Mouse (Mus musculus): Measurements from ENCODE around the gene Trappc6a. TPM values are rescaled to one million over a fixed set of nuclear protein-coding genes. Genes with fewer than 3 reads are reported as not detected.

The Trappc6a gene
- polyA plus RNA-seq, 1 experiment from 2014 or later: 39.2 TPM

Other genes with a start within 250 kb of the Trappc6a start
- gene Vasp, start 236.6 kb upstream of the Trappc6a start, polyA plus RNA-seq (2015; fragmentation: Nextera tagmentation; extraction: Ambion mirVana): 40.9 and 55.5 TPM in 2 replicates
- 1.3 TPM in 2 replicates for gene Ppm1n, start 228.3 kb upstream of the Trappc6a start, polyA plus RNA-seq (2015; fragmentation: Nextera tagmentation; extraction: Ambion mirVana)
- gene Rtn2, start 225.8 kb upstream of the Trappc6a start, polyA plus RNA-seq (2015; fragmentation: Nextera tagmentation; extraction: Ambion mirVana): 105 and 121 TPM in 2 replicates
- gene Fosb, start 198.3 kb upstream of the Trappc6a start, polyA plus RNA-seq (2015; fragmentation: Nextera tagmentation; extraction: Ambion mirVana): 0.09 and 0.18 TPM in 2 replicates
- gene Ercc1, start 163.6 kb upstream of the Trappc6a start, polyA plus RNA-seq (2015; fragmentation: Nextera tagmentation; extraction: Ambion mirVana): 78.5 and 93.5 TPM in 2 replicates
- 22.2 and 23.0 TPM in 2 replicates for gene Cd3eap, start 148.9 kb upstream of the Trappc6a start, polyA plus RNA-seq (2015; fragmentation: Nextera tagmentation; extraction: Ambion mirVana)
- gene Ppp1r13l, start 148.6 kb upstream of the Trappc6a start, polyA plus RNA-seq (2015; fragmentation: Nextera tagmentation; extraction: Ambion mirVana): 1.9 and 2.1 TPM in 2 replicates
- 21.6 and 22.2 TPM in 2 replicates for gene Ercc2, start 126.4 kb upstream of the Trappc6a start, polyA plus RNA-seq (2015; fragmentation: Nextera tagmentation; extraction: Ambion mirVana)
- 1.2 and 4.0 TPM in 2 replicates for gene Klc3, start 104.3 kb upstream of the Trappc6a start, polyA plus RNA-seq (2015; fragmentation: Nextera tagmentation; extraction: Ambion mirVana)
- 16.6 and 38.6 TPM in 2 replicates for gene Ckm, start 103.6 kb upstream of the Trappc6a start, polyA plus RNA-seq (2015; fragmentation: Nextera tagmentation; extraction: Ambion mirVana)
- gene Mark4, start 49.6 kb upstream of the Trappc6a start, polyA plus RNA-seq (2015; fragmentation: Nextera tagmentation; extraction: Ambion mirVana): 15.4 and 16.5 TPM in 2 replicates
- gene Exoc3l2, start 45.1 kb upstream of the Trappc6a start, polyA plus RNA-seq (2015; fragmentation: Nextera tagmentation; extraction: Ambion mirVana): 1.5 and 1.8 TPM in 2 replicates
- 3.9 and 5.0 TPM in 2 replicates for gene Bloc1s3, start within 50 bp of the Trappc6a start, polyA plus RNA-seq (2015; fragmentation: Nextera tagmentation; extraction: Ambion mirVana)
- gene Nkpd1, start 9.4 kb downstream of the Trappc6a start, polyA plus RNA-seq (2015; fragmentation: Nextera tagmentation; extraction: Ambion mirVana): 1.2 and 1.5 TPM in 2 replicates
- 41.0 and 42.3 TPM in 2 replicates for gene Ppp1r37, start 54.7 kb downstream of the Trappc6a start, polyA plus RNA-seq (2015; fragmentation: Nextera tagmentation; extraction: Ambion mirVana)
- gene Zfp296, start 68.9 kb downstream of the Trappc6a start, polyA plus RNA-seq (2015; fragmentation: Nextera tagmentation; extraction: Ambion mirVana): 0.23 and 0.61 TPM in 2 replicates
- 145 and 154 TPM in 2 replicates for gene Gemin7, start 69.2 kb downstream of the Trappc6a start, polyA plus RNA-seq (2015; fragmentation: Nextera tagmentation; extraction: Ambion mirVana)
- 51.0 and 61.5 TPM in 2 replicates for gene Clasrp, start 96.1 kb downstream of the Trappc6a start, polyA plus RNA-seq (2015; fragmentation: Nextera tagmentation; extraction: Ambion mirVana)
- 9.6 and 12.8 TPM in 2 replicates for gene Relb, start 121.0 kb downstream of the Trappc6a start, polyA plus RNA-seq (2015; fragmentation: Nextera tagmentation; extraction: Ambion mirVana)
- gene Clptm1, start 156.6 kb downstream of the Trappc6a start, polyA plus RNA-seq (2015; fragmentation: Nextera tagmentation; extraction: Ambion mirVana): 128 and 140 TPM in 2 replicates
- 1.8 TPM in 2 replicates for gene Apoc2, start 169.5 kb downstream of the Trappc6a start, polyA plus RNA-seq (2015; fragmentation: Nextera tagmentation; extraction: Ambion mirVana)
- not detected in 2 replicates for gene Gm44805, start 173.0 kb downstream of the Trappc6a start, polyA plus RNA-seq (2015; fragmentation: Nextera tagmentation; extraction: Ambion mirVana)
- 0.38 and 0.75 TPM in 2 replicates for gene Apoc4, start 173.1 kb downstream of the Trappc6a start, polyA plus RNA-seq (2015; fragmentation: Nextera tagmentation; extraction: Ambion mirVana)
- 6.5 and 7.3 TPM in 2 replicates for gene Apoc1, start 184.3 kb downstream of the Trappc6a start, polyA plus RNA-seq (2015; fragmentation: Nextera tagmentation; extraction: Ambion mirVana)
- gene Apoe, start 190.8 kb downstream of the Trappc6a start, polyA plus RNA-seq (2015; fragmentation: Nextera tagmentation; extraction: Ambion mirVana): 643 and 683 TPM in 2 replicates
- 155 and 171 TPM in 2 replicates for gene Tomm40, start 207.0 kb downstream of the Trappc6a start, polyA plus RNA-seq (2015; fragmentation: Nextera tagmentation; extraction: Ambion mirVana)
- 56.5 and 68.7 TPM in 2 replicates for gene Nectin2, start 242.1 kb downstream of the Trappc6a start, polyA plus RNA-seq (2015; fragmentation: Nextera tagmentation; extraction: Ambion mirVana)